Mouse (Mus musculus) MEL (cell line): ENCODE results near the gene Msrb1. TPM values are rescaled to one million over a fixed set of nuclear protein-coding genes. Genes with fewer than 3 reads are reported as not detected.

Experiments
- DNase-seq: peaks from one replicate; pipeline ENCODE4 v3.0.0; 2011; ENCODE audit warnings: low read depth, low spot score
- H3K27ac ChIP-seq: 2 replicates; pipeline ENCODE4 v1.5.1; 2012; ENCODE audit warnings: low read depth, mild to moderate bottlenecking, control low read depth, low read length, moderate library complexity; ENCODE audit not compliant: control insufficient read depth
- H3K27me3 ChIP-seq, 2 experiments: fragments of 150-350 bp in 1 of 2; sonication (generic) in 1 of 2; 2 replicates each; pipeline ENCODE4 v1.6.1; 2012; ENCODE audit warnings: low read length in 2 of 2, mild to moderate bottlenecking in 2 of 2, improper control_type of control experiment in 1 of 2, moderate library complexity in 1 of 2; ENCODE audit not compliant: insufficient read depth in 2 of 2, control insufficient read depth in 1 of 2
- H3K36me3 ChIP-seq, 2 experiments: 2 replicates each; pipeline ENCODE4 v1.6.1; 2012 to 2014; ENCODE audit warnings: low read length in 2 of 2, improper control_type of control experiment in 1 of 2, inconsistent platforms in 1 of 2, mild to moderate bottlenecking in 1 of 2; ENCODE audit not compliant: insufficient read depth in 2 of 2, control insufficient read depth in 1 of 2
- H3K4me1 ChIP-seq, 2 experiments: fragments of 150-350 bp in 1 of 2; sonication (generic) in 1 of 2; 2 replicates each; pipeline ENCODE4 v1.6.1; 2012; ENCODE audit warnings: low read length in 2 of 2, improper control_type of control experiment in 1 of 2, mild to moderate bottlenecking in 1 of 2; ENCODE audit not compliant: insufficient read depth in 2 of 2, control insufficient read depth in 1 of 2
- H3K4me3 ChIP-seq, 2 experiments: fragments of 150-350 bp in 1 of 2; sonication (generic) in 1 of 2; 2 replicates each; pipeline ENCODE4 v1.5.1; 2012; ENCODE audit warnings: low read depth in 2 of 2, low read length in 2 of 2, mild to moderate bottlenecking in 2 of 2, moderate library complexity in 2 of 2, control low read depth in 1 of 2, improper control_type of control experiment in 1 of 2; ENCODE audit not compliant: control insufficient read depth in 1 of 2, insufficient read depth in 1 of 2
- H3K79me2 ChIP-seq: 2 replicates; pipeline ENCODE4 v1.6.1; 2012; ENCODE audit warnings: mild to moderate bottlenecking, low read length, moderate library complexity; ENCODE audit not compliant: control insufficient read depth, poor library complexity, insufficient read depth
- H3K9ac ChIP-seq: 2 replicates; pipeline ENCODE4 v1.6.1; 2012; ENCODE audit warnings: low read depth, mild to moderate bottlenecking, control low read depth, low read length, moderate library complexity; ENCODE audit not compliant: control insufficient read depth, poor library complexity, severe bottlenecking
- H3K9me3 ChIP-seq: fragments of 150-350 bp; sonication (generic); replicated peaks from 2 replicates; pipeline ENCODE4 v1.6.1; 2012; ENCODE audit warnings: mild to moderate bottlenecking, low read length, improper control_type of control experiment, moderate library complexity; ENCODE audit not compliant: insufficient read depth
- BHLHE40 ChIP-seq: IDR thresholded peaks from 2 replicates; pipeline ENCODE4 v1.6.1; 2012; ENCODE audit warnings: low read depth, mild to moderate bottlenecking, inconsistent platforms, low read length, improper control_type of control experiment, borderline replicate concordance
- CHD1 ChIP-seq: IDR thresholded peaks from 2 replicates; pipeline ENCODE4 v1.6.1; 2012; ENCODE audit warnings: low read depth, mild to moderate bottlenecking, inconsistent platforms, low read length, improper control_type of control experiment
- CHD2 ChIP-seq: IDR thresholded peaks from 2 replicates; pipeline ENCODE4 v1.6.1; 2011; ENCODE audit warnings: low read length, improper control_type of control experiment
- E2F4 ChIP-seq: IDR thresholded peaks from 2 replicates; pipeline ENCODE4 v1.6.1; 2011; ENCODE audit warnings: low read depth, low read length, improper control_type of control experiment, borderline replicate concordance
- ETS1 ChIP-seq: IDR thresholded peaks from 2 replicates; pipeline ENCODE4 v1.6.1; 2012; ENCODE audit warnings: low read depth, mild to moderate bottlenecking, inconsistent platforms, low read length, improper control_type of control experiment, moderate library complexity
- GABPA ChIP-seq: IDR thresholded peaks from 2 replicates; pipeline ENCODE4 v1.6.1; 2012; ENCODE audit warnings: low read depth, mild to moderate bottlenecking, inconsistent platforms, low read length, improper control_type of control experiment, moderate library complexity
- GATA1 ChIP-seq: IDR thresholded peaks from 2 replicates; pipeline ENCODE4 v1.6.1; 2011; ENCODE audit warnings: low read depth, low read length, improper control_type of control experiment
- HCFC1 ChIP-seq: IDR thresholded peaks from 2 replicates; pipeline ENCODE4 v1.6.1; 2012; ENCODE audit warnings: low read depth, mild to moderate bottlenecking, inconsistent platforms, low read length, improper control_type of control experiment, moderate library complexity
- JUND ChIP-seq: IDR thresholded peaks from 2 replicates; pipeline ENCODE4 v1.6.1; 2011; ENCODE audit warnings: low read depth, mild to moderate bottlenecking, improper control_type of control experiment, low read length
- KAT2A ChIP-seq: conservative IDR thresholded peaks from 2 replicates; pipeline ENCODE4 v1.6.1; 2012; ENCODE audit warnings: low read depth, low read length, improper control_type of control experiment, inconsistent platforms
- MAFK ChIP-seq: IDR thresholded peaks from 2 replicates; pipeline ENCODE4 v1.6.1; 2011; ENCODE audit warnings: low read depth, mild to moderate bottlenecking, low read length, improper control_type of control experiment, borderline replicate concordance
- MAX ChIP-seq: IDR thresholded peaks from 2 replicates; pipeline ENCODE4 v1.6.1; 2011; ENCODE audit warnings: low read length, improper control_type of control experiment
- MYB ChIP-seq: IDR thresholded peaks from 2 replicates; pipeline ENCODE4 v1.6.1; 2011; ENCODE audit warnings: mild to moderate bottlenecking, low read depth, low read length, improper control_type of control experiment
- MYC ChIP-seq: IDR thresholded peaks from 2 replicates; pipeline ENCODE4 v1.6.1; 2011; ENCODE audit warnings: low read depth, mild to moderate bottlenecking, low read length, improper control_type of control experiment, moderate library complexity
- NELFE ChIP-seq: IDR thresholded peaks from 2 replicates; pipeline ENCODE4 v1.6.1; 2011; ENCODE audit warnings: low read depth, low read length, improper control_type of control experiment
- NRF1 ChIP-seq: IDR thresholded peaks from 2 replicates; pipeline ENCODE4 v1.6.1; 2014; ENCODE audit warnings: low read depth, mild to moderate bottlenecking, inconsistent platforms, low read length, improper control_type of control experiment, moderate library complexity; ENCODE audit not compliant: poor library complexity, insufficient read depth, severe bottlenecking
- POLR2AphosphoS2 ChIP-seq: IDR thresholded peaks from 2 replicates; pipeline ENCODE4 v1.6.1; 2011; ENCODE audit warnings: low read length, improper control_type of control experiment
- POLR2AphosphoS5 ChIP-seq: IDR thresholded peaks from 2 replicates; pipeline ENCODE4 v1.6.1; 2012; ENCODE audit warnings: low read depth, borderline replicate concordance, mild to moderate bottlenecking, inconsistent platforms, low read length, moderate library complexity, mixed read lengths
- RAD21 ChIP-seq: IDR thresholded peaks from 2 replicates; pipeline ENCODE4 v1.6.1; 2011; ENCODE audit warnings: mild to moderate bottlenecking, low read depth, low read length, improper control_type of control experiment
- RCOR1 ChIP-seq: IDR thresholded peaks from 2 replicates; pipeline ENCODE4 v1.6.1; 2012; ENCODE audit warnings: low read depth, mild to moderate bottlenecking, inconsistent platforms, low read length, improper control_type of control experiment
- SMC3 ChIP-seq: IDR thresholded peaks from 2 replicates; pipeline ENCODE4 v1.6.1; 2011; ENCODE audit warnings: low read depth, low read length, improper control_type of control experiment
- TAL1 ChIP-seq: IDR thresholded peaks from 2 replicates; pipeline ENCODE4 v1.6.1; 2012; ENCODE audit warnings: mild to moderate bottlenecking, inconsistent platforms, low read length, moderate library complexity, mixed read lengths
- TCF12 ChIP-seq: IDR thresholded peaks from 2 replicates; pipeline ENCODE4 v1.6.1; 2014; ENCODE audit warnings: low read depth, mild to moderate bottlenecking, inconsistent platforms, low read length, improper control_type of control experiment, moderate library complexity
- UBTF ChIP-seq: IDR thresholded peaks from 2 replicates; pipeline ENCODE4 v1.6.1; 2012; ENCODE audit warnings: low read depth, mild to moderate bottlenecking, inconsistent platforms, low read length, improper control_type of control experiment, moderate library complexity, borderline replicate concordance; ENCODE audit not compliant: insufficient read depth
- USF1 ChIP-seq: IDR thresholded peaks from 2 replicates; pipeline ENCODE4 v1.6.1; 2014; ENCODE audit warnings: low read depth, mild to moderate bottlenecking, inconsistent platforms, low read length, improper control_type of control experiment, moderate library complexity
- ZC3H11A ChIP-seq: IDR thresholded peaks from 2 replicates; pipeline ENCODE4 v1.6.1; 2012; ENCODE audit warnings: low read depth, mild to moderate bottlenecking, inconsistent platforms, low read length, improper control_type of control experiment
- ZKSCAN1 ChIP-seq: IDR thresholded peaks from 2 replicates; pipeline ENCODE4 v1.6.1; 2012; ENCODE audit warnings: low read depth, mild to moderate bottlenecking, inconsistent platforms, low read length, improper control_type of control experiment, moderate library complexity
- ZMIZ1 ChIP-seq: IDR thresholded peaks from 2 replicates; pipeline ENCODE4 v1.6.1; 2012; ENCODE audit warnings: low read depth, mild to moderate bottlenecking, inconsistent platforms, low read length, improper control_type of control experiment, moderate library complexity
- ZNF384 ChIP-seq: IDR thresholded peaks from 2 replicates; pipeline ENCODE4 v1.6.1; 2012; ENCODE audit warnings: low read depth, mild to moderate bottlenecking, inconsistent platforms, low read length, improper control_type of control experiment
- polyA plus RNA-seq, 2 experiments: library from polyadenylated mRNA; stranded (reverse) in 1 of 2; unstranded in 1 of 2; fragments of >175 nt in 1 of 2; fragments of >200 nt in 1 of 2; gene quantifications; 2 replicates each; pipeline versions ENCODE4 v1.2.1 to v1.2.4; 2012; ENCODE audit warnings: low replicate concordance in 2 of 2, low read depth in 1 of 2; ENCODE audit not compliant: insufficient read length in 2 of 2, insufficient read depth in 1 of 2, missing spikeins in 1 of 2
- total RNA-seq: library from RNA; depleted of rRNA; stranded (reverse); fragments of 300-350 nt; gene quantifications from 2 replicates; pipeline ENCODE4 v1.2.3, GENCODE M21; 2012

Msrb1 gene
- total and polyA plus RNA-seq, 3 experiments = 31.9 to 58.6 TPM; not detected in 1

- no peak overlapping the region for H3K27ac ChIP-seq
- no peak overlapping the region for H3K9ac ChIP-seq
- H3K27me3 ChIP-seq = no peaks in the 10 kb centered on the region
- DNase-seq = no peak
- H3K79me2 ChIP-seq = peaks cover 7% of the 10 kb centered on the region
- H3K4me3 ChIP-seq = no peak overlapping the region
- no peaks in the 10 kb centered on the region for H3K9me3 ChIP-seq
- H3K4me1 ChIP-seq = peaks cover 0 to 2% of the 10 kb centered on the region in 2 experiments; a peak in 1 of 4 replicates
- peaks cover 0 to 5% of the 10 kb centered on the region in 2 experiments; a peak in 2 of 4 replicates for H3K36me3 ChIP-seq
- TF ChIP-seq POLR2AphosphoS2 (no peak), GABPA (no peak), NRF1 (no peak), CHD1 (no peak), ZKSCAN1 (no peak), RCOR1 (no peak), CHD2 (no peak), ZNF384 (no peak), ZMIZ1 (no peak), E2F4 (no peak), BHLHE40 (no peak), ETS1 (no peak), SMC3 (no peak), ZC3H11A (no peak), JUND (no peak), RAD21 (no peak), GATA1 (no peak), HCFC1 (no peak), MYB (no peak)
These were observed 30.6 kb upstream of the Msrb1 start for GRCm38 (mm10) chr17:24705821-24706220.

DNA sequence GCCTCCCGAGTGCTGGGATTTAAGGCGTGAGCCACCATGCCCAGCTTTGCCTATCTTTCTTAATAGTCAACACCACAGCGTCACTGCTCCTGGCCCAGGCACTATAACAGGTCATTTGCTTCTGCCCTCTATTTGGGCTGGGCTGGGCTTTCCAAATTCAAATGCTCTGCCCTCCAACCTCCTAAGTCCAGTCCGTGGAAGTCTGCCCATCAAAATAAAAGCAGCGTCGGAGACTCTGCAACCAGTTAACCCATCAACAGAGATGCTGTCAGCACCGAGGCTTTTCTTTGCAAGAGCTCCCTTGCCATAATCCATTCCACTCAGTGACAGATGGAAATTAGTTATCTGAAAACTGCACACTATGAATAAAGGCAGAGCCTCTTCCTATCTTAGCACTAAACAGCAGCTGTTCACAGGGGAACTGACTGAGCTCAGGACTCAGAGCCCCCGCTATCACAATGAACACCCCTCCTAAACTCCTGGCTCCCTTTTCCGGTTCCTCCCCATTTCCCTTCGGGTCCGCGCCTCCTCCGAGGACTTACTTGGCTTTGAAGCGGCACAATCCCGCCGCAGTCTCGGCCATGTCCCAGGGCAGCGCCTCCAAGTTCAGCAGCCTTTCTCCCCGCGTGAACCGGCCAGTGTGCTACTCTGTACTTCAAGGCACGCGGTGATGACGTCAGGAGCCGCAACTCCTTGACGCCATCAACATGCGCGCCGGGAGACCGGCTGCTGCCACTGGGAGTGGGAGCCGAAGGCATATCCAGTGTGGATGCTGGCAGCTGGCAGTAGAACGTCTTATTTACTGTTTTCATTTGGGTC lies 29.3 kb upstream of the Msrb1 start, which contains the start of gene Tbl3:
Tbl3 (minus strand) TSS at position 679 of the 819 bp plus-strand sequence.
- DNase-seq = peak; percentile 96
- peaks cover 7% of the 10 kb centered on the region for H3K79me2 ChIP-seq
- no peaks in the 10 kb centered on the region for H3K9me3 ChIP-seq
- H3K9ac ChIP-seq = peak within 1 kb of the TSS; percentile 85
- H3K4me1 ChIP-seq = peaks cover 0 to 2% of the 10 kb centered on the region in 2 experiments; a peak in 1 of 4 replicates
- H3K27me3 ChIP-seq = no peaks in the 10 kb centered on the region
- peaks cover 0 to 5% of the 10 kb centered on the region in 2 experiments; a peak in 2 of 4 replicates for H3K36me3 ChIP-seq
- peak within 1 kb of the TSS; percentile 89 to 100 for H3K4me3 ChIP-seq
- H3K27ac ChIP-seq = peak within 1 kb of the TSS; percentile 88
- peak; percentile 79 for TF ChIP-seq GATA1
- no peak for TF ChIP-seq RAD21
- TF ChIP-seq ETS1 = peak; percentile 70
- TF ChIP-seq MYC = peak; percentile 69
- no peak for TF ChIP-seq SMC3
- TF ChIP-seq GABPA = peak; percentile 50; the same call in 1 of the 2 replicates
- peak; percentile 89 for TF ChIP-seq MAX
- TF ChIP-seq NRF1 = peak; percentile 47; the same call in 1 of the 2 replicates
- no peak for TF ChIP-seq UBTF
- TF ChIP-seq POLR2AphosphoS2 = peak; percentile 87
- peak; percentile 96 for TF ChIP-seq NELFE
- TF ChIP-seq KAT2A = no peak; the same call in 1 of the 2 replicates
- peak; percentile 72 for TF ChIP-seq TCF12
- TF ChIP-seq POLR2AphosphoS5 = no peak
- no peak for TF ChIP-seq USF1
- peak; percentile 87 for TF ChIP-seq TAL1
- TF ChIP-seq CHD2 = no peak
- TF ChIP-seq CHD1 = no peak
- no peak for TF ChIP-seq MAFK
